Mouse (Mus musculus): ENCODE results near the gene Palm2. TPM values are rescaled to one million over a fixed set of nuclear protein-coding genes. Genes with fewer than 3 reads are reported as not detected.

Gene Palm2
- polyA plus RNA-seq, 1 experiment = 14.1 TPM

GRCm38 (mm10) chr4:57682341-57682740, 248.3 kb downstream of the Palm2 start:
- Histone ChIP-seq H3K4me1 (ENCODE audit: control insufficient read depth, insufficient read depth, low read length) (no peaks in the 10 kb centered on the region; the same call in 1 of the 2 replicates), H3K4me3 (ENCODE audit: insufficient read depth, low read length) (no peak overlapping the region), H3K27ac (ENCODE audit: insufficient read depth, low read length) (no peak overlapping the region)
- TF ChIP-seq CTCF (IDR thresholded peaks at IDR 0.05; ENCODE audit: extremely low read depth, insufficient read depth, low read length) (no peak), POLR2A (IDR thresholded peaks at IDR 0.05; ENCODE audit: extremely low read depth, insufficient read depth, low read length) (no peak)

- no peak for TF ChIP-seq CTCF (IDR thresholded peaks at IDR 0.05; ENCODE audit: extremely low read depth, insufficient read depth, low read length)
- TF ChIP-seq POLR2A (IDR thresholded peaks at IDR 0.05; ENCODE audit: extremely low read depth, insufficient read depth, low read length) = no peak
- H3K4me3 ChIP-seq (ENCODE audit: insufficient read depth, low read length) = no peak overlapping the region
- no peak overlapping the region for H3K27ac ChIP-seq (ENCODE audit: insufficient read depth, low read length)
- H3K4me1 ChIP-seq (ENCODE audit: control insufficient read depth, insufficient read depth, low read length) = peaks cover under 1% of the 10 kb centered on the region; the same call in 1 of the 2 replicates
These were observed 248.9 kb downstream of the Palm2 start for GRCm38 (mm10) chr4:57682944-57683343.

DNA sequence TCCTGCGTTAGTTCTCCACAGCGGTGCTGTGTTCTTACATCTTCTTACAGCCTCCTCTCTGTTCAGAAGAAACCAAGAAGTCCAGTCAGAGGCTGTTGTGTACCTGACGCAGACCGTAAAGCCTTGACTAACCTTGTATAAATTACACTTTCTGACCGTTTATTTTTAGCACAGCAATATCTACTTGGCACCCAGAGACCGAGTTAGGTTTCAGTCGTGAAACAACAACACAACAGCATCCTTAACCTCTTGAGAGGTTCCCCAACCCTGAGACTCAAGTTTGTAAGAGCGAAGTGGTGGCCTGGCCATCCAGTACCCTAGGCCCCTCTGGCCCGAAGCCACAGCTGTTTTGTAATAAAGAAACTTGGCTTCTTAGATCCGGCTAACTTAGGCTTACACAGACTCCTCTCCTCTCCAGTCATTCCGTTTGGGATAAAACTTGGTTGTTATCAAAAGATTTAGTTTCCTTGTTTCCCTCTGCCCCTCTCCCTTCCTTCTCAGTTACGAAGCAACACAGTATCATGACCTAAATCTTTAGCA, 250.7 kb downstream of the Palm2 start:
- H3K4me1 ChIP-seq (ENCODE audit: control insufficient read depth, insufficient read depth, low read length) = peaks cover 3% of the 10 kb centered on the region; the same call in 1 of the 2 replicates
- H3K4me3 ChIP-seq (ENCODE audit: insufficient read depth, low read length) = no peak overlapping the region
- TF ChIP-seq CTCF (IDR thresholded peaks at IDR 0.05; ENCODE audit: extremely low read depth, insufficient read depth, low read length) (no peak), POLR2A (IDR thresholded peaks at IDR 0.05; ENCODE audit: extremely low read depth, insufficient read depth, low read length) (no peak)
- H3K27ac ChIP-seq (ENCODE audit: insufficient read depth, low read length) = no peak overlapping the region

DNA sequence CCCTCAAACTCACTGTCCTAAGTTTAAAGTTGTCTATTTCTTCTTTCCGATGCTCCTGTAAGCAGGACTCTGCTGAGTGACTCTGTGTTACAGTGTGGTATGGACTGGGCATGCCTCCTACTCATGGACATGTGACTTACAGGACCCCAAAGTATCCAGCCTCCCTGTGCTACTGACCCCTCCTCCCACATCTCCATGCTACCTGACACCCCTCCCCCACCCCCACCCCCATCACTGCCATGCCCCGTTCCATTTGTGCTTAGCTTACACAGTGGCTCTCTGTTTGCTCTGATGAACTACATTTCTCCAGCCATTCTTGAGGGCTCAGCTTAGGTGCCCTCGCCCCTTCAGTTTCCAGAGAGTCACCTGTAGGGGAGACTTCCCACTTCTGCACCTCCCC, 252.7 kb downstream of the Palm2 start:
- H3K4me1 ChIP-seq (ENCODE audit: control insufficient read depth, insufficient read depth, low read length) = peaks cover 3% of the 10 kb centered on the region; the same call in 1 of the 2 replicates
- TF ChIP-seq POLR2A (IDR thresholded peaks at IDR 0.05; ENCODE audit: extremely low read depth, insufficient read depth, low read length) (no peak), CTCF (IDR thresholded peaks at IDR 0.05; ENCODE audit: extremely low read depth, insufficient read depth, low read length) (no peak)
- H3K27ac ChIP-seq (ENCODE audit: insufficient read depth, low read length) = no peak overlapping the region

GRCm38 (mm10) chr4:57687583-57687982, 253.5 kb downstream of the Palm2 start:
- H3K27ac ChIP-seq (ENCODE audit: insufficient read depth, low read length) = no peak overlapping the region
- no peak for TF ChIP-seq POLR2A (IDR thresholded peaks at IDR 0.05; ENCODE audit: extremely low read depth, insufficient read depth, low read length)
- TF ChIP-seq CTCF (IDR thresholded peaks at IDR 0.05; ENCODE audit: extremely low read depth, insufficient read depth, low read length) = no peak
- H3K4me1 ChIP-seq (ENCODE audit: control insufficient read depth, insufficient read depth, low read length) = peaks cover 3% of the 10 kb centered on the region; the same call in 1 of the 2 replicates
- no peak overlapping the region for H3K4me3 ChIP-seq (ENCODE audit: insufficient read depth, low read length)

More for the DNA sequence above, 252.7 kb downstream of the Palm2 start:
- no peak overlapping the region for H3K4me3 ChIP-seq (ENCODE audit: insufficient read depth, low read length)

DNA sequence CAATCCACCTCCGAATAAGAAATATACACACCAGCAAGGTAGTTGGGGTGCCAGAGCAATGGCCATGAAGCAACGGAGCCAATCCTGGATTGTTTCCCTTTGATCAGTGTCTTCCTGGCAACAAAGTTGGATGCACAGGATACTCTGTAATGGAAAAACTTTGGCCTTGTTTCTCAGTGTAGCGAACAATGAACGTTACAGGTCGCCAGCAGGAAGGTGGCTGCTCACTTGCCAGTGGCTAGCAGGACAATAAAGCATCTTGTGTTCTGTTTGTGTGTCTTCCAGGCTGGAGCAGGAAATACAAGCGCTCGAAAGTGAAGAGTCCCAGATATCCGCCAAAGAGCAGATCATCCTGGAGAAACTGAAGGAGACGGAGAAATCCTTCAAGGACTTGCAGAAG, 254.1 kb downstream of the Palm2 start:
- Histone ChIP-seq H3K27ac (ENCODE audit: insufficient read depth, low read length) (no peak overlapping the region), H3K4me3 (ENCODE audit: insufficient read depth, low read length) (no peak overlapping the region), H3K4me1 (ENCODE audit: control insufficient read depth, insufficient read depth, low read length) (peaks cover 3% of the 10 kb centered on the region; the same call in 1 of the 2 replicates)
- TF ChIP-seq CTCF (IDR thresholded peaks at IDR 0.05; ENCODE audit: extremely low read depth, insufficient read depth, low read length) (no peak), POLR2A (IDR thresholded peaks at IDR 0.05; ENCODE audit: extremely low read depth, insufficient read depth, low read length) (no peak)

GRCm38 (mm10) chr4:57690001-57690400, 256.0 kb downstream of the Palm2 start:
- TF ChIP-seq CTCF (IDR thresholded peaks at IDR 0.05; ENCODE audit: extremely low read depth, insufficient read depth, low read length) = no peak
- TF ChIP-seq POLR2A (IDR thresholded peaks at IDR 0.05; ENCODE audit: extremely low read depth, insufficient read depth, low read length) = no peak
- H3K4me3 ChIP-seq (ENCODE audit: insufficient read depth, low read length) = no peak overlapping the region

GRCm38 (mm10) chr4:57690805-57691204, 256.8 kb downstream of the Palm2 start:
- Histone ChIP-seq H3K4me1 (ENCODE audit: control insufficient read depth, insufficient read depth, low read length) (peaks cover 3% of the 10 kb centered on the region; the same call in 1 of the 2 replicates), H3K27ac (ENCODE audit: insufficient read depth, low read length) (no peak overlapping the region), H3K4me3 (ENCODE audit: insufficient read depth, low read length) (no peak overlapping the region)
- TF ChIP-seq CTCF (IDR thresholded peaks at IDR 0.05; ENCODE audit: extremely low read depth, insufficient read depth, low read length) = no peak
- no peak for TF ChIP-seq POLR2A (IDR thresholded peaks at IDR 0.05; ENCODE audit: extremely low read depth, insufficient read depth, low read length)

More at GRCm38 (mm10) chr4:57690001-57690400, 256.0 kb downstream of the Palm2 start:
- H3K27ac ChIP-seq (ENCODE audit: insufficient read depth, low read length) = no peak overlapping the region
- H3K4me1 ChIP-seq (ENCODE audit: control insufficient read depth, insufficient read depth, low read length) = peaks cover 3% of the 10 kb centered on the region; the same call in 1 of the 2 replicates

- TF ChIP-seq CTCF (IDR thresholded peaks at IDR 0.05; ENCODE audit: extremely low read depth, insufficient read depth, low read length) = no peak
- TF ChIP-seq POLR2A (IDR thresholded peaks at IDR 0.05; ENCODE audit: extremely low read depth, insufficient read depth, low read length) = no peak
- H3K4me1 ChIP-seq (ENCODE audit: control insufficient read depth, insufficient read depth, low read length) = no peaks in the 10 kb centered on the region; the same call in 1 of the 2 replicates
- H3K4me3 ChIP-seq (ENCODE audit: insufficient read depth, low read length) = no peak overlapping the region
- H3K27ac ChIP-seq (ENCODE audit: insufficient read depth, low read length) = no peak overlapping the region
These were observed 260.5 kb downstream of the Palm2 start for GRCm38 (mm10) chr4:57694356-57695136.
